Mouse (Mus musculus) neural tube, embryonic 10.5 days (tissue): ENCODE results near the gene Pigc.

ENCODE experiments used
- DNase-seq: peaks from one replicate; pipeline ENCODE4 v3.0.0-alpha.2; 2017; ENCODE audit warnings: low spot score; ENCODE audit errors: extremely low spot score

Pigc gene

DNA sequence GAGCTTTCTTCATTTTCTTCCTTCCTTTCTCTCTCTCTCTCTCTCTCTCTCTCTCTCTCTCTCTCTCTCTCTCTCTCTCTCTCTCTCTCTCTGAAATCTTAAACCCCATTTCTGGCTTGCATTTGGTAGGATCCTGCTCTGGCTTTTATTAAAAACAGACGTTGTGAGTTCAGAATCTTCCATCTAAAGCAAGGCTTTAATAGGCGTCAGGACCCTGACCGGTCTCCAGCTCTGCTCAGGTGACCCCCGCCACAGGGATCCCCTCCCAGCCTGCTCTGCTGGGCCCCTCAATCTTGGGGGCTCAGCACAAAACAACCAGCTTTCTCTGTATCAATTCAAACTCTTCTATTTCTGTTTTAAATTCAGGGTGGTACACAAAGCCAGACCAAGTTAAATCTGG, 39.2 kb downstream of the Pigc start:
- no peak for DNase-seq

DNA sequence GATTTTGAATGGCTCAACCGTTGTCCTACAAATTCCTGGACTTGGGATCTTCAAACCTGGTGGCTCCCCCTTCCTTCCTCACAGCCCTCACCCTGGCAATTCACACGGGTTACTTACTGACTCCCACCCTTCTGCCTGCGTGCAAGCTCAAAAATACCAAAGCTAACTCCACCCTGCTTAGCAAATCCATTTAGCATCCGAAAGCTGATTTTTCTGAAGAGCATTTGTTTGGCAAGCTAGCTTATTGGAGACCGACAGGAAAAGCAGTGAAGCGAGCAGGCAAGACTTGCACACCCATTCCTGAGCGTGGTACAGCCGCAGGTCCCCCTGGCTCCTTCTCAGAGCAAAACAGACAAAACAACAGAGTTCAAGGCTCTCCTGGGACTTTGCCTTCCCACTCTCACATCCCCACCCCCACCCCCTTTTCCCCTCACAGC, 39.7 kb downstream of the Pigc start:
- no peak for DNase-seq

DNA sequence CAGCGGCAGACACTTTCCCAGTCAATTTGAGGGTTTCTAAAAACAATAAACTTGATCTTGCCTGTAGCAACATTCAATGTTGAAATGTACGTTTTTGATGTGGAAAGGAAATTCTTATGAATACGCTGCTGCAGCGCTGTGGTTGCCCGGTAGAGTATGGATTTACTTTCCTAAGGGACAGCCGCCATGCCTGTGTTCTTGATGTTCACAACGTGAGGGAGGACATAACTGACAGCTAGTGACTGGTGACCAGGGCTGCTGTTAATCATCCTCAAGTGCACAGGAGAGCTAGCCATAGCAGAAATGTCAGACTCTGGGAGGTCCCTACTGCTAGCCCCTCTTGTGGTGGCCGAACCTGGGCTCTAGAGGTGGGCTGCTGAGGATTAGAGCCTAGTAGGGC, 40.1 kb downstream of the Pigc start:
- no peak for DNase-seq

DNA sequence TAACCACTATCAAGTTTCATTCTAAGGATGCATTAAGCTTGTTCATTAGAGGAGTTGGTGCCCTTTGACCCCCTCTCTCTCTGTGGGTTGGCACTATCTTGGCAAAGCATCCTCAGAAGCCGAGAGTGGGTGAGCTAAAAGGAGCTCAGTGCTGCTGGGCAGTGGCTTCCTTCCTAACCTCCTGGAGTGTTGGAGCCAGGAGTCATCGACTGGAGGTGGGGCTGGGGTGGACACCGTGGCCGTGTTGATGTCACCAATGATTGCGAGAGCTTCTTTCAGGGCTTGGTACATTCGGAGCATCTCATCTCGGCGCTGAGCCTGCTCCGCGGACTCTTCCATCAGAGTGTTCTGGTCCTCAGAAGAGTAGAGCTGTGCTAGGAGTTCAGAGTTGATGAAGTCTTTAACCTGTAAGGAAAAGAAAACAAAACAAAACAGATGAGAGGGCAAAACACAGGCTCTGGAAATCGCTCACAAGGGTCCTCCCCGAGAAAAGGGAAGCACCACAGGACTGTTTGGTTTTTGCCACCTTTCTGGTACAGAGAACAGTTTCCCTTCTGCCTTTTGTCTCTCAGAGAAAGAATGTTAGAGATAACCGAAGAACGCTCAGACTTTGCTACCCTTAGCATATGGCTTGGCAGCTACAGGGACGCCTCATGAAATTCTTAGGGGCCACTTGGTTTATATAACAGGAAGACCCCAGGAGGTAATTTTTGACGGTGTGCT, 42.7 kb downstream of the Pigc start:
- no peak for DNase-seq

DNA sequence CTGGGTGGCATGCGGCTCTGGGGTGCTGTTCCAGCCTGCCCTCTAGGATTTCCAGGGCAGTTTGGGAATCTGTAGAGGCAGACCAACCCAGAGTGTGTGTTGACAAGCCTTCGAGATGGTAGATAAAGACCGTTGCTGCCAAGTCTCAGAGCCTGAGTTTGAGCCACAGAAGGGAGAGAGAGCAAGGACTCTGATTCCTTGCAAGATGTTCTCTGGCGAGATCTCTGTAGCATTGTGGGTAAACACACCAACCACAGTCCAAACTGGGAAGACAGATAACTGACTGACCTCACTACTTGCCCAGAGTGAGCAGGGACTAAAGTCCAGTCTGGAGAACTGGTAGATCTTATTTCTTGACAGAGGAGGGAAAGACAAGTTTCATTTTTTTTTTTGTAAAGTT, 44.6 kb downstream of the Pigc start:
- DNase-seq: no peak

DNA sequence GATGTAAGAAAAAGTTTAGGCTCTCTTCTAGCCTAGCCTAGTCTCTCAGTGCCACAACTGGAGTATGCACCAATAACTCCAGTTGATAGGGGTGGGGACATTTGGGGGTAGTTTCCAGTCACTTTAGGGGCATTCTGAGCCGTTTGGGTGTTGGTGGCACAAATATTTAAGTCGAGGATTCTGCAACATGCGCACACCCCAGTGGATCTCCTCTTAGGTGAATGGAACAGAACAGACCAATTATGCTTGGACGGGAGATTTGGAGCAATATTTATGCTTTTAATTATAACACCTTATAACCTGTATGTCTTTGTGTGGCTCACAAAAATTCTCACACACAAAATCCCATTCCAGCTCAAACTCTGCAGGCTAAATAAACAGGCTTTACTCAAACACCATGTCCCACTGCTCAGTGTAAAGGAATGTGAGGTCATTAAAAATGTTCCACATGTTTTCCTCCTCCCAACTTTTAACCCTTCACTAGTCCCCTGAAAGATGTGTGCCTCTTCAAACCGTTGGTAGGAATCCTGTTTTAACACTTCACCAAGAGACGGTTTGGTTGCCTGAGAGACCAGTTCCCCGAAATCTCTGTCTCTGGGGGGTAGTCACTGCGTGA, 46.4 kb downstream of the Pigc start:
- no peak for DNase-seq

DNA sequence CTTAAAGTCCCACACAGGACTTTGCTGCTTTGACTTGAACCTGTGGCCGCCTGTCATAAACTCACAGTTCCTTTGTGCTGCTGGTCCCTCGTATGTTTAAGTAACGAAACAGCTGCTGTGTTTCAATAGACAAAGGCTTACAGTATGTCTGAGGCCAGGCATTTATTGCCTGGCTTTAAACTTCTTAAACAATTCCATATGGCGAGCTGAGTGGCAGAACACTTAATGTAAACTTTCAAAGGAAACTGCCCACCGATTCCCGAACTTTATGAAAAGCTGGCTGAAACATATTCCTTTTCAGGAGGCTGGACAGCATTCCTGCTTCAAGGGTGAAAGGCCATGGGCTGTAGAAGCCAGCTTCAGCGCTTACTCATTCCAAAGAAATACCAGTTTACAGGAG, 48.0 kb downstream of the Pigc start:
- peak; percentile 50 for DNase-seq

DNA sequence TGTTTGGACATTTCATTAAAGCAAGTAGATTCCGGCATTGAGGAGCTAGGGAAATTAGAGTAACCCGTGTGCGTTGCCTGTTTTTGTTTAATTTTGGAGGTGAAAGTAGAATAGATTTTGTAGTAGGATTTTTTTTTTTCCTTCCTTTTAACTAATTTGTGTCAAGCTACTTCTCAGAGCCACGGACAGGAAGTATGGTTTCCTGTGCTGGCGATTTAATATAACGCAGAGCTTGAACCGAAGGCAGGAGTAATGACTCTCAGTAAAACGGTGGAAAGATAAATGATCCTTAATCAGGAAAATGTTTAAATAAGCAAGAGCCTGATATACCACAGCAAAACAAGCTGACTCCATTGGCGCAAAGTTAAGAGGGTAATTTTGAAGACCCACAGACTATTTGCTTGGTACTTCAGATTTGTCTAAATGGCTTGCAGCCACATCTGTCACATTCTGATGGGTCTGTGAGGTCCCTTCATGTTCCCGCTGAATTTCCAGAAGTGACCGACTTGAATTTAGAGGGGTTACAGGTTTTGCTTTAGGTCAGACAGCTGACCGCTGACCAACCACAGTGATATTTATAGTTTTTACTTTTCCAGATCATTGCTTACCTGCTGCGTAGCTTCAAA, 49.1 kb downstream of the Pigc start:
- no peak for DNase-seq

DNA sequence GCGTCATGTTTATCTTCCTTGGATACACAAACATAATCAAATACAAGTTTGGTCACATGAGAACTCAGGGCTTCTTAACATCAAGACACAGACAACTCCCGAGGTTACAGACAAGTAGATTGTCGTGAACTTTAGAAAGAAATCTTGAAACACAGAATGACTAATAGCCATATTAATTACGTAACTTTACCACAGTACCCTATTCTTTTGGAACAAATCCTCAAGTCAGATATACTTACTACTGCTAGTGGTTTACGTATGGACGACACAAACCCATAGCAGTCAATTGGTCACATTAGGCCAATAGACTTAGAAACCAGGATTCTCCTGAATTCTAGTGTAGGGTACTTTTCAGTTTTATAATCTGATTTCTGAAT, 49.6 kb downstream of the Pigc start:
- no peak for DNase-seq

DNA sequence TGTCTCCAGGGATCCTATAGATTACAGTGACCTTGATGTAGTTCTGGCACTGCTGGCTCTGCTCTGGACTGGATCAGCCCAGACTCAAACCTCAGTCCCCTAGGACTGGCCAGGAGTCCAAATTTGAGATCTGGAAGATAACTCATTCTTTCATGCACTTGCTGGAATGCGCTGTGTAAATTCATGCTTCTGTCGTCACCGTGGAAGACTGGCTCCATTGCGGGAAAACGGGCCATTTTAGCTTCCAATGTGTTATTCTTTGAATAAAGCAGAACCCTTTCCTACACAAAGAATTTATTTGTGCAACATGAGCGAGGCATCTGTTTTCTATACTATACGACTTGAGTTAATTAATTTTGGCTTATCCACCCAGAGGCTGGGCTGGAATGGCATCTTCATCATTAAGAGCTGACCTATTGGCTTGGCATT, 51.3 kb downstream of the Pigc start:
- no peak for DNase-seq

DNA sequence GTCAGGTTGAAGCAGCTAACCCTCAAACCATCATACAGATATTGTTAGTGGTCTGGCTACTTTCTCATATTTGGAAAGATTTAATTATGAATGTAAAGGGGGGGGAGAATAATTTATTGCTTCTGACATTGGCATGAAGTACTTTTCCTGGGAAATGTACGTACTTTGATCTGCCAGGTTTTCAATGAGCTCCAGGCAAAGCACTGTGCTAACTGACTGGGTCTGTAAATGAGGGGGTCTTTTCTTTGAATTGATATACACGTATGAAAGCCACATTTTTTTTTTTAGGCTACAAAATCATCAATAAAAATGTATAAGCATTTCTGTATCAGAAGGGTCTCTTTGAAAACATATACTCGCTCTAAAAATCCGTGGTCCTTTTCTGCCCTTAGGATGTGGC, 51.8 kb downstream of the Pigc start:
- no peak for DNase-seq
